In the genomic region with DNA sequence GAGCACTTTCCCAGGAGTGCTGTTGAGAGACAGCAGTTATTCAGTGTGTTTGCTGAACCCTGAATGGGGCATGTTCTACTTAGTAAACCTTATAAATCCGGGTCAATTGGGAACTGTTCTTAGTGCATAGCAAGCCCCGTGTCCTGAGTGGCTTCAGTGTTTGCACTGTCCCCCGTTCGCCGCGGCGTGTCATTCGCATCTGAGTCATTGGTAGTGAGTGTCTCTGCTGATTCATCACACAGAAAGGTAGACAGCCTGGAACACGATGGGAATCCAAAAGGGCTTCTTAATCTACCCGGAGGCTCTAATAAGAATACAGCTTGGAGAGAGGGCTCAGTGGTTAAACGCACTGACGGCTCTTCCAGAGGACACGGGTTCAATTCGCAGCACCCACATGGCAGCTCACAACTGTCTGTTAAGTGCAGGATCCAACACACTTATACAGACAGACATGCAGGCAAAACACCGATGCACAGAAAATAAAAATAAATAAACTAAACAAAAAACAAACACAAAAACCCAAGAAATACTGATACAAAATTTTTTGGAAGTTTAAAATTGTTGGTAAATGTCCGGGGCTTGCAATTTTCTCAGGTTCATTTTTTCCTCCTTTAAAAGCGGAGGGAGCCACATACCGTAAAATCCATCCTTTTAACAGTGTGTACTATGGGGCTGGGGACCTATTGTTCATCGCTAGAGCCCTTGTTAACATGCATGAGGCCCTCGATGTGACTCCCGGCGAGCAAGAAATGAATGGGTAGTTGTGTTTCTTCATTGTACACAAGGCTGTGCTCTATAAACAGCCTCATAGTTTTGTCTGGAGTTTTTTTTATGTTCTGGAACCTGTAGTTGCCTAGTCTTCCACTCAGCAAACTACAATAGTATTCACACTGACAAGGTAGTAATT, we compare ENCODE assay signal across 19 mouse cellular contexts. TPM values are rescaled to one million over a fixed set of nuclear protein-coding genes. Genes with fewer than 3 reads are reported as not detected.
A peak's percentile ranks its signal among the peaks of the same experiment; 100 is the strongest.
DNase-seq lines count a peak whose midpoint lies in the region; ATAC-seq lines count a peak whose summit lies in the region.
"Had no signal": no experiment of that assay in that cellular context is flagged by ENCODE, and none has a peak within 500 bp of the region (broad histone marks: within the 10 kb centered on the region; RNA-seq: fewer than 3 reads in every experiment).

No protein-coding gene starts in this region.

- no peaks in the 10 kb centered on the region; the same call in 1 of the 2 replicates for H3K4me1 ChIP-seq in forebrain, embryonic 11.5 days (replicated peaks; ENCODE audit: control insufficient read depth, insufficient read depth, low read length)
- H3K4me1 ChIP-seq in forebrain, embryonic 13.5 days, result peaks cover 20% of the 10 kb centered on the region; the same call in 1 of the 2 replicates
- H3K4me1 ChIP-seq in neural tube, embryonic 12.5 days, result peaks cover 6% of the 10 kb centered on the region; the same call in 1 of the 2 replicates
- H3K4me1 ChIP-seq in neural tube, embryonic 15.5 days, result peaks cover 3% of the 10 kb centered on the region; the same call in 1 of the 2 replicates
- H3K4me1 ChIP-seq in forebrain, embryonic 14.5 days (ENCODE audit: control insufficient read depth, insufficient read depth, low read length), result no peaks in the 10 kb centered on the region
- H3K4me1 ChIP-seq: embryonic facial prominence, embryonic 15.5 days had no signal

- H3K9me3 ChIP-seq in forebrain, embryonic 11.5 days (ENCODE audit: control insufficient read depth, low read length), result no peaks in the 10 kb centered on the region
- no peaks in the 10 kb centered on the region for H3K9me3 ChIP-seq in forebrain, embryonic 13.5 days (replicated peaks)
- H3K9me3 ChIP-seq in neural tube, embryonic 12.5 days, result no peaks in the 10 kb centered on the region
- no peaks in the 10 kb centered on the region for H3K9me3 ChIP-seq in neural tube, embryonic 15.5 days (replicated peaks)
- no peaks in the 10 kb centered on the region for H3K9me3 ChIP-seq in forebrain, embryonic 14.5 days (replicated peaks; ENCODE audit: control insufficient read depth, low read length)
- H3K9me3 ChIP-seq: embryonic facial prominence, embryonic 15.5 days had no signal

- H3K9ac ChIP-seq in forebrain, embryonic 11.5 days (ENCODE audit: low read length), result no peak overlapping the region
- no peak overlapping the region for H3K9ac ChIP-seq in forebrain, embryonic 13.5 days
- H3K9ac ChIP-seq in neural tube, embryonic 12.5 days, result no peak overlapping the region
- no peak overlapping the region for H3K9ac ChIP-seq in neural tube, embryonic 15.5 days (replicated peaks)
- H3K9ac ChIP-seq in forebrain, embryonic 14.5 days (ENCODE audit: low read length), result no peak overlapping the region
- H3K9ac ChIP-seq: embryonic facial prominence, embryonic 15.5 days; lung, embryonic 14.5 days had no signal

- no peaks in the 10 kb centered on the region for H3K36me3 ChIP-seq in forebrain, embryonic 11.5 days (ENCODE audit: control insufficient read depth, insufficient read depth, low read length)
- H3K36me3 ChIP-seq in forebrain, embryonic 13.5 days (ENCODE audit: poor library complexity, severe bottlenecking), result no peaks in the 10 kb centered on the region
- no peaks in the 10 kb centered on the region for H3K36me3 ChIP-seq in neural tube, embryonic 12.5 days
- no peaks in the 10 kb centered on the region for H3K36me3 ChIP-seq in neural tube, embryonic 15.5 days
- H3K36me3 ChIP-seq in forebrain, embryonic 14.5 days (ENCODE audit: control insufficient read depth, insufficient read depth, low read length), result no peaks in the 10 kb centered on the region
- H3K36me3 ChIP-seq: embryonic facial prominence, embryonic 15.5 days had no signal

- H3K27ac ChIP-seq in forebrain, embryonic 11.5 days (ENCODE audit: low read depth, low read length), result peak overlapping the region; percentile 46; the same call in 1 of the 2 replicates
- no peak overlapping the region for H3K27ac ChIP-seq in forebrain, embryonic 13.5 days
- no peak overlapping the region for H3K27ac ChIP-seq in neural tube, embryonic 12.5 days
- H3K27ac ChIP-seq in neural tube, embryonic 15.5 days (replicated peaks), result no peak overlapping the region
- no peak overlapping the region for H3K27ac ChIP-seq in forebrain, embryonic 14.5 days (ENCODE audit: low read depth, low read length)
- H3K27ac ChIP-seq: embryonic facial prominence, embryonic 15.5 days; macrophage had no signal

- DNase-seq in forebrain, embryonic 11.5 days (ENCODE audit: low spot score), result no peak
- DNase-seq in forebrain, embryonic 14.5 days (ENCODE audit: low spot score), result peak; percentile 29
- no peak for DNase-seq in kidney, postnatal 36 days
- DNase-seq in ovary, postnatal 36 days (ENCODE audit: low spot score), result no peak
- DNase-seq: cerebellum, adult 11-12 months; gastrocnemius, postnatal 25 days; heart, postnatal 36 days; kidney, postnatal 10 days; layer of hippocampus, adult 9-11 months; lung, embryonic 14.5 days; thymus, adult 18-20 months had no signal

- H3K4me2 ChIP-seq in forebrain, embryonic 11.5 days (ENCODE audit: low read depth, low read length, severe bottlenecking), result no peak overlapping the region
- no peak overlapping the region for H3K4me2 ChIP-seq in forebrain, embryonic 13.5 days
- H3K4me2 ChIP-seq in neural tube, embryonic 12.5 days (replicated peaks), result peak overlapping the region; percentile 12; the same call in 1 of the 2 replicates
- no peak overlapping the region for H3K4me2 ChIP-seq in neural tube, embryonic 15.5 days
- H3K4me2 ChIP-seq in forebrain, embryonic 14.5 days (ENCODE audit: low read length), result no peak overlapping the region
- H3K4me2 ChIP-seq: embryonic facial prominence, embryonic 15.5 days; heart, embryonic 11.5 days; lung, embryonic 14.5 days had no signal

- H3K27me3 ChIP-seq in forebrain, embryonic 11.5 days (ENCODE audit: control insufficient read depth, insufficient read depth, low read length), result no peaks in the 10 kb centered on the region
- H3K27me3 ChIP-seq in forebrain, embryonic 13.5 days, result no peaks in the 10 kb centered on the region
- H3K27me3 ChIP-seq in neural tube, embryonic 12.5 days (replicated peaks), result no peaks in the 10 kb centered on the region
- H3K27me3 ChIP-seq in neural tube, embryonic 15.5 days (replicated peaks), result no peaks in the 10 kb centered on the region
- H3K27me3 ChIP-seq in forebrain, embryonic 14.5 days (replicated peaks; ENCODE audit: control insufficient read depth, insufficient read depth, low read length), result no peaks in the 10 kb centered on the region
- H3K27me3 ChIP-seq: embryonic facial prominence, embryonic 15.5 days had no signal

- peak; percentile 76 for ATAC-seq in forebrain, embryonic 11.5 days (replicated peaks; ENCODE audit: low FRiP score)
- no peak; the same call in 1 of the 2 replicates for ATAC-seq in forebrain, embryonic 13.5 days
- peak; percentile 85; the same call in 1 of the 2 replicates for ATAC-seq in neural tube, embryonic 12.5 days (ENCODE audit: low FRiP score, low read depth)
- ATAC-seq in neural tube, embryonic 15.5 days (ENCODE audit: low FRiP score), result no peak
- peak; percentile 45; the same call in 1 of the 2 replicates for ATAC-seq in forebrain, embryonic 14.5 days
- ATAC-seq: activated CD4-positive, CD25-positive, alpha-beta regulatory T cell, adult 4 months; intestine, postnatal 0 days had no signal

- H3K4me3 ChIP-seq in forebrain, embryonic 11.5 days (ENCODE audit: low read depth, low read length), result no peak overlapping the region
- H3K4me3 ChIP-seq in forebrain, embryonic 13.5 days, result no peak overlapping the region
- H3K4me3 ChIP-seq in neural tube, embryonic 12.5 days, result no peak overlapping the region
- H3K4me3 ChIP-seq in neural tube, embryonic 15.5 days (replicated peaks), result no peak overlapping the region
- H3K4me3 ChIP-seq in forebrain, embryonic 14.5 days (ENCODE audit: low read depth, low read length), result no peak overlapping the region
- H3K4me3 ChIP-seq: embryonic facial prominence, embryonic 15.5 days had no signal

- 56% methylated on average over 22 of the region's 22 CpGs for WGBS in forebrain, embryonic 11.5 days
- 40% methylated on average over 22 of the region's 22 CpGs for WGBS in forebrain, embryonic 13.5 days
- 33% methylated on average over 22 of the region's 22 CpGs for WGBS in neural tube, embryonic 12.5 days
- WGBS in neural tube, embryonic 15.5 days, result 23% methylated on average over 22 of the region's 22 CpGs
- WGBS in forebrain, embryonic 14.5 days, result 40% methylated on average over 22 of the region's 22 CpGs

RNA-seq across cellular contexts. Expression of gene Pawr, which starts 6.4 kb away (rescaled TPM):
- polyA plus RNA-seq in forebrain, embryonic 11.5 days (2014; fragmentation: Nextera tagmentation; extraction: Ambion mirVana), result 18.3 and 20.5 TPM in 2 replicates
- polyA plus RNA-seq in forebrain, embryonic 13.5 days (2015; fragmentation: Nextera tagmentation; extraction: Ambion mirVana), result 4.3 and 4.7 TPM in 2 replicates
- 13.7 and 14.2 TPM in 2 replicates for polyA plus RNA-seq in neural tube, embryonic 12.5 days (2016; fragmentation: Nextera tagmentation; extraction: Ambion mirVana)
- polyA plus RNA-seq in neural tube, embryonic 15.5 days (2015; fragmentation: Nextera tagmentation; extraction: Ambion mirVana), result 2.9 and 3.3 TPM in 2 replicates
- polyA plus RNA-seq in forebrain, embryonic 14.5 days (2014; fragmentation: Nextera tagmentation; extraction: Ambion mirVana), result 3.8 and 4.2 TPM in 2 replicates
- polyA plus RNA-seq: activated CD4-positive, CD25-positive, alpha-beta regulatory T cell, adult 4 months; macrophage had no signal

Comparison
In these comparisons a context has a peak if more than half of its experiments do, and no peak if none do; other contexts are left out.
1. ATAC-seq: peak in forebrain, embryonic 11.5 days (single experiment), neural tube, embryonic 12.5 days (single experiment) and forebrain, embryonic 14.5 days (single experiment); none in forebrain, embryonic 13.5 days (single experiment) and neural tube, embryonic 15.5 days (single experiment).